ENCODE assay signal across 28 mouse cellular contexts in genomic region chr2:166826491-166827224, GRCm38 (mm10). TPM values are rescaled to one million over a fixed set of nuclear protein-coding genes. Genes with fewer than 3 reads are reported as not detected.
A peak's percentile ranks its signal among the peaks of the same experiment; 100 is the strongest.
DNase-seq lines count a peak whose midpoint lies in the region; ATAC-seq lines count a peak whose summit lies in the region.
"Had no signal": no experiment of that assay in that cellular context is flagged by ENCODE, and none has a peak within 500 bp of the region (broad histone marks: within the 10 kb centered on the region; RNA-seq: fewer than 3 reads in every experiment).

No protein-coding gene starts in this region.

- H3K9ac ChIP-seq in liver, embryonic 13.5 days, result no peak overlapping the region
- H3K9ac ChIP-seq in liver, embryonic 11.5 days (ENCODE audit: low read depth, low read length), result no peak overlapping the region
- H3K9ac ChIP-seq: embryonic facial prominence, embryonic 15.5 days; forebrain, embryonic 15.5 days; hindbrain, embryonic 12.5 days; kidney, embryonic 15.5 days; stomach, embryonic 15.5 days had no signal

- no peaks in the 10 kb centered on the region for H3K9me3 ChIP-seq in liver, embryonic 13.5 days (replicated peaks)
- H3K9me3 ChIP-seq in liver, embryonic 11.5 days (ENCODE audit: control insufficient read depth, low read length), result no peaks in the 10 kb centered on the region
- H3K9me3 ChIP-seq: embryonic facial prominence, embryonic 15.5 days; forebrain, embryonic 15.5 days; hindbrain, embryonic 12.5 days; kidney, embryonic 15.5 days; limb, embryonic 10.5 days; stomach, embryonic 15.5 days had no signal

- H3K36me3 ChIP-seq in liver, embryonic 13.5 days, result peaks cover 13% of the 10 kb centered on the region
- no peaks in the 10 kb centered on the region for H3K36me3 ChIP-seq in liver, embryonic 11.5 days (ENCODE audit: control insufficient read depth, insufficient read depth, low read length)
- H3K36me3 ChIP-seq: forebrain, embryonic 15.5 days; hindbrain, embryonic 12.5 days; kidney, embryonic 15.5 days; stomach, embryonic 15.5 days had no signal

- no peak overlapping the region for H3K4me2 ChIP-seq in liver, embryonic 13.5 days
- H3K4me2 ChIP-seq in liver, embryonic 11.5 days, result no peak overlapping the region
- H3K4me2 ChIP-seq: embryonic facial prominence, embryonic 15.5 days; forebrain, embryonic 15.5 days; heart, embryonic 11.5 days; hindbrain, embryonic 12.5 days; kidney, embryonic 15.5 days; stomach, embryonic 15.5 days had no signal

- H3K27me3 ChIP-seq in liver, embryonic 13.5 days, result no peaks in the 10 kb centered on the region
- no peaks in the 10 kb centered on the region for H3K27me3 ChIP-seq in liver, embryonic 11.5 days (replicated peaks; ENCODE audit: control insufficient read depth, insufficient read depth, low read length)
- H3K27me3 ChIP-seq: embryonic facial prominence, embryonic 15.5 days; forebrain, embryonic 15.5 days; hindbrain, embryonic 12.5 days; kidney, embryonic 15.5 days; stomach, embryonic 15.5 days had no signal

- H3K4me1 ChIP-seq in liver, embryonic 13.5 days (replicated peaks), result peaks cover 33% of the 10 kb centered on the region
- H3K4me1 ChIP-seq in liver, embryonic 11.5 days (replicated peaks; ENCODE audit: control insufficient read depth, insufficient read depth, low read length), result peaks cover 7% of the 10 kb centered on the region
- H3K4me1 ChIP-seq: embryonic facial prominence, embryonic 15.5 days; forebrain, embryonic 15.5 days; hindbrain, embryonic 12.5 days; stomach, embryonic 15.5 days had no signal

- H3K4me3 ChIP-seq in liver, embryonic 13.5 days (replicated peaks), result no peak overlapping the region
- H3K4me3 ChIP-seq in liver, embryonic 11.5 days (ENCODE audit: low read depth, low read length), result no peak overlapping the region
- H3K4me3 ChIP-seq: embryonic facial prominence, embryonic 15.5 days; forebrain, embryonic 15.5 days; hindbrain, embryonic 12.5 days; kidney, embryonic 15.5 days; left cerebral cortex, adult 2 months; limb, embryonic 10.5 days; stomach, embryonic 15.5 days had no signal

- intact Hi-C loops in heart, postnatal 36 days (cut with DNase I), result no loop called here
- intact Hi-C loops in left cerebral cortex, postnatal 4 days (cut with DNase I), result no loop called here

- 72% methylated on average over 8 of the region's 8 CpGs for WGBS in liver, embryonic 13.5 days (ENCODE audit: insufficient replicate concordance)
- 75% methylated on average over 8 of the region's 8 CpGs for WGBS in liver, embryonic 11.5 days

- peak overlapping the region; percentile 5; the same call in 1 of the 2 replicates for H3K27ac ChIP-seq in liver, embryonic 13.5 days
- no peak overlapping the region for H3K27ac ChIP-seq in liver, embryonic 11.5 days (ENCODE audit: low read depth, low read length)
- H3K27ac ChIP-seq: embryonic facial prominence, embryonic 15.5 days; forebrain, embryonic 15.5 days; hindbrain, embryonic 12.5 days; kidney, embryonic 15.5 days; left cerebral cortex, adult 2 months; limb, embryonic 10.5 days; stomach, embryonic 15.5 days had no signal

- no peak for ATAC-seq in liver, embryonic 13.5 days (ENCODE audit: low read depth)
- ATAC-seq in liver, embryonic 11.5 days (replicated peaks; ENCODE audit: low FRiP score), result no peak
- ATAC-seq in common myeloid progenitor, adult 5-6 weeks (replicated peaks; ENCODE audit: low read depth, poor library complexity, severe bottlenecking), result peak; percentile 45; the same call in 1 of the 2 replicates
- 0 out of 2 replicates have a peak, but pooled peaks have one; percentile 40 for ATAC-seq in monocyte, adult 5-6 weeks (replicated peaks; ENCODE audit: insufficient number of reproducible peaks, low FRiP score, low TSS enrichment, poor library complexity, severe bottlenecking)
- ATAC-seq: CD4-positive, CD25-positive, alpha-beta regulatory T cell, adult 4 months; forebrain, embryonic 15.5 days; midbrain, embryonic 16.5 days had no signal

- no peak for DNase-seq in liver, embryonic 13.5 days
- DNase-seq in liver, embryonic 11.5 days (ENCODE audit: low spot score), result no peak
- peak; percentile 85 for DNase-seq in A20 (ENCODE audit: low read depth, low spot score)
- no peak for DNase-seq in heart, postnatal 36 days
- DNase-seq in layer of hippocampus, postnatal 14 days (ENCODE audit: low spot score in 2 of 2), result no peak
- no peak for DNase-seq in left cerebral cortex, postnatal 4 days
- DNase-seq: adrenal gland, adult 2 months; cerebellum, adult 18-20 months; cerebellum, postnatal 36 days; gastrocnemius, postnatal 10 days; heart, adult 11 months; kidney, adult 11 months; kidney, postnatal 36 days; liver; lung, adult 2 months; right cerebral cortex, adult 18-20 months had no signal

RNA-seq across cellular contexts. Expression of gene Arfgef2, which starts 21.3 kb away (rescaled TPM):
- 3.4 and 5.1 TPM in 2 replicates for polyA plus RNA-seq in liver, embryonic 13.5 days (2015; fragmentation: Nextera tagmentation; extraction: Ambion mirVana)
- polyA plus RNA-seq in liver, embryonic 11.5 days (2014; fragmentation: Nextera tagmentation; extraction: Ambion mirVana), result 11.3 and 12.7 TPM in 2 replicates
- total RNA-seq in common myeloid progenitor, adult 5-6 weeks (2017), result 21.3 and 31.1 TPM in 2 replicates
- total RNA-seq in monocyte, adult 5-6 weeks (2017), result 17.1 to 25.1 TPM (median 24.6 TPM) in 3 replicates
- total RNA-seq in heart, postnatal 36 days (2021), result 10 to 100 TPM; 42.0 to 44.1 TPM
- 10 to 100 TPM; 44.5 to 46.0 TPM for total RNA-seq in layer of hippocampus, postnatal 14 days (2021)
- total RNA-seq in left cerebral cortex, postnatal 4 days (2021), result 10 to 100 TPM; 34.4 to 35.3 TPM

RNA-seq across cellular contexts. Expression of gene Trp53rkb, which starts 34.3 kb away (rescaled TPM):
- polyA plus RNA-seq in liver, embryonic 13.5 days (2015; fragmentation: Nextera tagmentation; extraction: Ambion mirVana), result 3.8 and 4.5 TPM in 2 replicates
- 7.6 and 9.5 TPM in 2 replicates for polyA plus RNA-seq in liver, embryonic 11.5 days (2014; fragmentation: Nextera tagmentation; extraction: Ambion mirVana)
- 0.50 and 1.6 TPM in 2 replicates for total RNA-seq in common myeloid progenitor, adult 5-6 weeks (2017)
- 1.6 to 13.4 TPM (median 3.3 TPM) in 3 replicates for total RNA-seq in monocyte, adult 5-6 weeks (2017)
- total RNA-seq in heart, postnatal 36 days (2021), result 1 to 10 TPM; 1.6 to 2.4 TPM
- total RNA-seq in layer of hippocampus, postnatal 14 days (2021), result 1 to 10 TPM; 5.2 to 6.7 TPM
- total RNA-seq in left cerebral cortex, postnatal 4 days (2021), result 10 to 100 TPM in 1 of 2 experiments, 1 to 10 TPM in 1; 7.7 to 12.1 TPM

Comparison
In these comparisons a context has a peak if more than half of its experiments do, and no peak if none do; other contexts are left out.
1. ATAC-seq: peak in common myeloid progenitor, adult 5-6 weeks (single experiment) and monocyte, adult 5-6 weeks (single experiment); none in liver, embryonic 13.5 days (single experiment) and liver, embryonic 11.5 days (single experiment).